Mouse (Mus musculus) gastrocnemius, postnatal 14 days (tissue): ENCODE results near the gene Gsc2. TPM values are rescaled to one million over a fixed set of nuclear protein-coding genes. Genes with fewer than 3 reads are reported as not detected.

Experiments
- DNase-seq: peaks from one replicate; pipeline ENCODE4 v3.0.0; 2021; ENCODE audit warnings: mixed read lengths
- intact Hi-C: fragments of 180-260 bp; cut with DNase I; formaldehyde crosslinking; loops from one replicate; pipeline ENCODE4 v1.15.1; 2025; ENCODE audit warnings: low total_unique reads
- total RNA-seq, 2 experiments: library from RNA; stranded (reverse); gene quantifications; 2 replicates each; pipeline ENCODE4 v1.2.3; 2021

Gsc2 gene
- total RNA-seq, 2 experiments from 2014 or later: not detected

- peak; percentile 67 for DNase-seq
- intact Hi-C loops: no loop called here
Observed at GRCm38 (mm10) chr16:17928087-17928580, 13.3 kb upstream of the Gsc2 start, which contains the start of gene Slc25a1. Gene Slc25a1 (minus strand): TSS chr16:17928219.

- no peak for DNase-seq
- intact Hi-C loops: no loop called here
Observed at GRCm38 (mm10) chr16:17927351-17928082, 12.7 kb upstream of the Gsc2 start.

- intact Hi-C loops: no loop called here
Observed at GRCm38 (mm10) chr16:17922163-17922538, 7.3 kb upstream of the Gsc2 start.

GRCm38 (mm10) chr16:17921325-17922162, 6.7 kb upstream of the Gsc2 start:
- peak; percentile 95 for DNase-seq
- intact Hi-C loops: no loop called here

More at GRCm38 (mm10) chr16:17922163-17922538, 7.3 kb upstream of the Gsc2 start:
- DNase-seq: no peak

GRCm38 (mm10) chr16:17920586-17920985, 5.7 kb upstream of the Gsc2 start:
- no peak for DNase-seq
- intact Hi-C loops: no loop called here

- intact Hi-C loops: loop anchor here (5.0 kb wide), 2 partner anchors 76 to 136 kb away; no protein-coding TSS in a partner anchor
- peak; percentile 85 for DNase-seq
Observed at GRCm38 (mm10) chr16:17911052-17911595, 3.7 kb downstream of the Gsc2 start, which contains the start of gene Ess2. Gene Ess2 (minus strand): TSS chr16:17911348.

- intact Hi-C loops: no loop called here
Observed at GRCm38 (mm10) chr16:17898462-17898861, 16.4 kb downstream of the Gsc2 start, which contains the start of the genes Dgcr2 and Tssk2. Gene Dgcr2 (minus strand): TSS chr16:17898562. Gene Tssk2 (plus strand): TSS chr16:17898637.

GRCm38 (mm10) chr16:17896091-17896490, 18.8 kb downstream of the Gsc2 start:
- DNase-seq: no peak
- intact Hi-C loops: no loop called here

More at GRCm38 (mm10) chr16:17898462-17898861, 16.4 kb downstream of the Gsc2 start, which contains the start of the genes Dgcr2 and Tssk2:
- DNase-seq: no peak

- intact Hi-C loops: no loop called here
- no peak for DNase-seq
Observed at GRCm38 (mm10) chr16:17893923-17894322, 20.9 kb downstream of the Gsc2 start, which contains the start of gene Tssk1. Gene Tssk1 (plus strand): TSS chr16:17894223.

- no peak for DNase-seq
- intact Hi-C loops: no loop called here
Observed at GRCm38 (mm10) chr16:17892606-17893005, 22.3 kb downstream of the Gsc2 start.

- intact Hi-C loops: no loop called here
Observed at GRCm38 (mm10) chr16:17891567-17891959, 23.3 kb downstream of the Gsc2 start, which contains the start of gene Gm20518. Gene Gm20518 (minus strand): TSS chr16:17891671.

GRCm38 (mm10) chr16:17890917-17891566, 23.8 kb downstream of the Gsc2 start:
- intact Hi-C loops: no loop called here

More at GRCm38 (mm10) chr16:17891567-17891959, 23.3 kb downstream of the Gsc2 start, which contains the start of gene Gm20518:
- peak; percentile 99 for DNase-seq

GRCm38 (mm10) chr16:17890342-17890727, 24.5 kb downstream of the Gsc2 start:
- intact Hi-C loops: no loop called here
- no peak for DNase-seq

More at GRCm38 (mm10) chr16:17890917-17891566, 23.8 kb downstream of the Gsc2 start:
- DNase-seq: peak; percentile 82

GRCm38 (mm10) chr16:17889689-17890341, 25.0 kb downstream of the Gsc2 start:
- intact Hi-C loops: no loop called here
- DNase-seq: no peak

GRCm38 (mm10) chr16:17884116-17884515, 30.7 kb downstream of the Gsc2 start:
- DNase-seq: no peak
- intact Hi-C loops: no loop called here

GRCm38 (mm10) chr16:17882196-17882595, 32.7 kb downstream of the Gsc2 start:
- DNase-seq: no peak
- intact Hi-C loops: no loop called here

GRCm38 (mm10) chr16:17879571-17879970, 35.3 kb downstream of the Gsc2 start:
- no peak for DNase-seq
- intact Hi-C loops: no loop called here

GRCm38 (mm10) chr16:17876096-17876495, 38.8 kb downstream of the Gsc2 start:
- intact Hi-C loops: no loop called here
- DNase-seq: no peak
